Mouse (Mus musculus): Measurements from ENCODE around the gene Mob2.

- no peak for TF ChIP-seq GATA1 (IDR thresholded peaks at IDR 0.05; ENCODE audit: low read length)
- TF ChIP-seq TAL1 (IDR thresholded peaks at IDR 0.05; ENCODE audit: low read length) = no peak
These were observed 10.9 kb upstream of the Mob2 start for GRCm38 (mm10) chr7:142071717-142072116.
